Mouse (Mus musculus) C3H10T1/2 (cell line): ENCODE results near the gene Olfr820. TPM values are rescaled to one million over a fixed set of nuclear protein-coding genes. Genes with fewer than 3 reads are reported as not detected.

ENCODE experiments used
- polyA plus RNA-seq, 2 experiments: library from polyadenylated mRNA; unstranded; fragments of >200 nt; fragmentation: generic; extraction: Trizol; gene quantifications; one replicate each; pipeline ENCODE4 v1.2.1; 2012; ENCODE audit warnings: missing spikeins in 2 of 2

Olfr820 gene
- polyA plus RNA-seq = not detected

DNA sequence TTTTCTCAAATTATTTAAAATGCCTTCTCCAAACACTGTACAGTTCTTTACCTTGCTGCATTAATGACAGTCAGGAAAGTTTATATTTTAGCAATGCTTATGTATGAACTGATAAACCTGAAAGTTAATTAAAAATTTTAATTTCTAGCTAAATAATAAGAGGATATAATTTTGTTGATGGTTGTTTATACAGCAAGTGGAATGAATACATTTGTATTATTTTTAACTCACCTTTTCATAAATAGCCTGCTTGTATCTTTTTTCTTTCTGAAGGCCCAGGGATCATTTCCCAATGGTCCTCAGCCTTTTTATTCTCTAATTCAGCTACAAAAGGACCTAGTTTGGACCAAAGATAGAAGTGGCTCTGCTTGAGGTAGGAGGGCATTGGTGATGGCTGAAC lies at the start of gene Olfr820:
Olfr820 (plus strand) TSS at position 301 of the 400 bp plus-strand sequence.

DNA sequence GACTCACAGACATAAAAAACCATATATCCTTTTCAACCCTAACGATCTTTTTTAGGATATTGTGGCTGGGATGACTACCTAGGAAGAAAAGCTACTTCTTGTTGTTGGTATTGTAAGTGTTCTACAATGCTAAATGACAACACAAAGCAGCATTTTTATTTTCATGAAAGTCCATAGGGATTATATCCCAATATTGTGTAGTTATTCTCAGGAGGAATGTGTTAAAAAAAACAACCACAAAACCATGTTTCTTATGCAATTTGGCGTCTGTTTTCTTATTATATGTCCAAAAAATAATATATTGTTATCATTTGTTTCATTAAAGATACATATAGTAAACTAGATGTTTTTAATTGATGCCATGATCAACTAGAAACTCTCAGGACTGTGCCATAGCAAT lies 45.3 kb upstream of the Olfr820 start, which contains the start of gene Olfr819:
Olfr819 (minus strand) TSS at position 101 of the 400 bp plus-strand sequence.

DNA sequence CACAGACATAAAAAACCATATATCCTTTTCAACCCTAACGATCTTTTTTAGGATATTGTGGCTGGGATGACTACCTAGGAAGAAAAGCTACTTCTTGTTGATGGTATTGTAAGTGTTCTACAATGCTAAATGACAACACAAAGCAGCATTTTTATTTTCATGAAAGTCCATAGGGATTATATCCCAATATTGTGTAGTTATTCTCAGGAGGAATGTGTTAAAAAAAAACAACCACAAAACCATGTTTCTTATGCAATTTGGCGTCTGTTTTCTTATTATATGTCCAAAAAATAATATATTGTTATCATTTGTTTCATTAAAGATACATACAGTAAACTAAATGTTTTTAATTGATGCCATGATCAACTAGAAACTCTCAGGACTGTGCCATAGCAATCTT lies 36.4 kb upstream of the Olfr820 start, which contains the start of gene Olfr247:
Olfr247 (minus strand) TSS at position 101 of the 400 bp plus-strand sequence.

DNA sequence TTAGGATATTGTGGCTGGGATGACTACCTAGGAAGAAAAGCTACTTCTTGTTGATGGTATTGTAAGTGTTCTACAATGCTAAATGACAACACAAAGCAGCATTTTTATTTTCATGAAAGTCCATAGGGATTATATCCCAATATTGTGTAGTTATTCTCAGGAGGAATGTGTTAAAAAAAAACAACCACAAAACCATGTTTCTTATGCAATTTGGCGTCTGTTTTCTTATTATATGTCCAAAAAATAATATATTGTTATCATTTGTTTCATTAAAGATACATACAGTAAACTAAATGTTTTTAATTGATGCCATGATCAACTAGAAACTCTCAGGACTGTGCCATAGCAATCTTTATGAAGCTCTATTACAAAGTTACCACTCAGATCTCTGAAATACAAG lies 27.5 kb upstream of the Olfr820 start, which contains the start of gene Gm10310:
Gm10310 (minus strand) TSS at position 101 of the 400 bp plus-strand sequence.

DNA sequence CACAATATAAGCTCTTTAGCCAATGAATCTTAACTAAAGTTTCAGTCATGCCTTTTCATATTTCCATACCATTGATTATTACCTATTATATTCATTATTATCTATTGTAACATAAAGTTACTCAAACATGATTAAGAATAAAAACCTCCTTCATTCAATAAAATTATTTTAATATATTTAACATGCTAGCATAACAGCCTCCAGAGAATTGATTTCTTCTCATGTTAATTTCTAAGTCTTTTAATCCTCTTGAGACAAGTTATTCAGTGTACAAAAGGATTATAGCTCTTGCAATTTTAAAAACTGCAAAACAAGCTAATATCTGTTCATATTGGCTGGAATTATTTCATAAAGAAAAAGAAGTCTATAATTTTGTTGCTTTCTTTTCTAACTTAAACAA lies 17.6 kb downstream of the Olfr820 start, which contains the start of gene Olfr821:
Olfr821 (plus strand) TSS at position 301 of the 400 bp plus-strand sequence.

Other genes with a start within 250 kb of the Olfr820 start
- not detected for gene Olfr808, start 247.1 kb upstream of the Olfr820 start, polyA plus RNA-seq
- not detected for gene Olfr809, start 238.0 kb upstream of the Olfr820 start, polyA plus RNA-seq
- gene Olfr810, start 217.7 kb upstream of the Olfr820 start, polyA plus RNA-seq = not detected
- gene Olfr811, start 208.2 kb upstream of the Olfr820 start, polyA plus RNA-seq = not detected
- not detected for gene Olfr812, start 166.5 kb upstream of the Olfr820 start, polyA plus RNA-seq
- not detected for gene Olfr813, start 157.3 kb upstream of the Olfr820 start, polyA plus RNA-seq
- not detected for gene Olfr814, start 132.8 kb upstream of the Olfr820 start, polyA plus RNA-seq
- not detected for gene Olfr815, start 106.8 kb upstream of the Olfr820 start, polyA plus RNA-seq
- gene Olfr816, start 97.0 kb upstream of the Olfr820 start, polyA plus RNA-seq = not detected
- not detected for gene Olfr818, start 63.5 kb upstream of the Olfr820 start, polyA plus RNA-seq
- gene Olfr819, start 45.4 kb upstream of the Olfr820 start, polyA plus RNA-seq = not detected
- gene Olfr247, start 36.5 kb upstream of the Olfr820 start, polyA plus RNA-seq = not detected
- gene Gm10310, start 27.6 kb upstream of the Olfr820 start, polyA plus RNA-seq = not detected
- gene Olfr821, start 17.7 kb downstream of the Olfr820 start, polyA plus RNA-seq = not detected
- not detected for gene Olfr822, start 58.6 kb downstream of the Olfr820 start, polyA plus RNA-seq
- gene Olfr823, start 102.8 kb downstream of the Olfr820 start, polyA plus RNA-seq = not detected
- not detected for gene Olfr824, start 117.4 kb downstream of the Olfr820 start, polyA plus RNA-seq
- not detected for gene Olfr825, start 154.1 kb downstream of the Olfr820 start, polyA plus RNA-seq
- gene Olfr826, start 171.6 kb downstream of the Olfr820 start, polyA plus RNA-seq = not detected
- gene Olfr827, start 201.8 kb downstream of the Olfr820 start, polyA plus RNA-seq = not detected